Mouse (Mus musculus): Measurements from ENCODE around the gene Utf1.

DNA sequence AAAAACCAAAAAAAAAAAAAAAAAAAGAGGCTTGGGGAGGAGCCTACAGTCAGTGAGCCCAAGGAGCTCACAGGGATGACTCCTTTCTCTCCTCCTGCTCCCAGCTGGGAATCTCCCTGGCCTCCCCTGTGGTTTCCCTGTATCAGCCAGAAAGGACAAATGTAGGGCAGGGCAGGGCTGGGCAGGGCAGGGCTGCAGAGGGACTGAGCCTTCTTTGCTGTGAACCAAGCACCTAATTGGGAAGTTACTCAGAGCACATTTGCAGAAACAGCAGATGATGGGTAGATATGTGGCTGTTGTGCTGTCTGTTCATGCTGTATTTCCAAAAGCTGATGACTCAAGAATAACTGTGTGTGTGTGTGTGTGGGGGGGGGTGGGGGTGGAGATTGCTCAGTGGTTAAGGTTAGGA lies 29.3 kb downstream of the Utf1 start:
- TF ChIP-seq CTCF (IDR thresholded peaks at IDR 0.05; ENCODE audit: low read depth, low read length) (no peak), EP300 (IDR thresholded peaks at IDR 0.05; ENCODE audit: insufficient read depth, low read depth, low read length) (0 out of 2 replicates have a peak, but pooled peaks have one; percentile 43)
